Mouse (Mus musculus) embryonic stem cell, embryonic (primary cell): ENCODE results near the gene Olfr1264.

Experiments used
- CTCF ChIA-PET, 4 experiments: fragments of 300-600 bp in 2 of 4; fragments of 350-600 bp in 2 of 4; sonication (Branson Sonifier 250); formaldehyde crosslinking; loops; one replicate each; lab custom pipeline; 2022; ENCODE audit warnings: inconsistent platforms in 2 of 4; lab: Charles Lee
- POLR2A ChIA-PET, 4 experiments: fragments of 300-600 bp in 2 of 4; fragments of 350-600 bp in 2 of 4; sonication (Branson Sonifier 250); formaldehyde crosslinking; loops; one replicate each; lab custom pipeline; 2022; ENCODE audit warnings: antibody characterized with exemption in 4 of 4, inconsistent platforms in 1 of 4; lab: Charles Lee

The Olfr1264 gene

DNA sequence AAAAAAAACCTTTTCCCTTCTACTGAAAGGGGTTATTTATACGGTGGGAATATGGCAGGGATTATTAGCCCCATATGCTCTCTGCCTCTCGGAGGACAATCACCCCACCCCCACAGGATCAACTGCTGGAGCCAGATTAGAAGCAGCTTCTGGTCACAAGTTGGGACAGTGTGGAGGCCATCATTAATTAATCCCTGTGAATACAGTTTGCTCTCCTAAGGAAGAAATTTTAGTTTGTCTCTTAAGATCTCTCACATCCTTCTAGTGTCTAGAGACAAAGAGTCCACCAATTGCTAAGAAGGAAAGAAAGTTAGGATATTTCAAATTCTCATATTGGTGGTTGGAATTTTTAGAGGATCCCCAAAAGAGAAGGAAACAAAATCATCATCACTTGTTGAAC, at the start of gene Olfr1264:
Gene Olfr1264 (minus strand): TSS at position 101 of the 400 bp plus-strand sequence.
- ChIA-PET CTCF (no interaction called here), POLR2A (no interaction called here)

DNA sequence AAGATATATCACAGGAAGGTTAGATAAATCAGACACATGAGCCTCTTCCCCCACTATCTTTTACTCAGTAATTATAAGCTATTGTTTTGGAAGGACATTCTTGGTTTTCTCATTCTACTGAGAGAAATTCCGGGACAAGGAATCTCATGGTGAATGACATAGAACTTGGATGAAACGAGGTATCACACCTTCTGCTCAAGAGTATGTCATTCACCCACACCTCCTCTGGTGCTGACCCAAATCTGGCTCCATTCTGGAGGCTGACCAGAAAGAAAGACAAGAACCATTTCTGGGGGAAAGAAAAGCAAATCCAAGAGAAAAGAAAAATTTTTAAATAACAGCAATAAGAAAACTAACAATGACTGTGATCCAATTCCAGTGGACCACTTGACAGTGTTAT, 44.7 kb upstream of the Olfr1264 start:
- POLR2A ChIA-PET: no interaction called here
- CTCF ChIA-PET: no interaction called here

DNA sequence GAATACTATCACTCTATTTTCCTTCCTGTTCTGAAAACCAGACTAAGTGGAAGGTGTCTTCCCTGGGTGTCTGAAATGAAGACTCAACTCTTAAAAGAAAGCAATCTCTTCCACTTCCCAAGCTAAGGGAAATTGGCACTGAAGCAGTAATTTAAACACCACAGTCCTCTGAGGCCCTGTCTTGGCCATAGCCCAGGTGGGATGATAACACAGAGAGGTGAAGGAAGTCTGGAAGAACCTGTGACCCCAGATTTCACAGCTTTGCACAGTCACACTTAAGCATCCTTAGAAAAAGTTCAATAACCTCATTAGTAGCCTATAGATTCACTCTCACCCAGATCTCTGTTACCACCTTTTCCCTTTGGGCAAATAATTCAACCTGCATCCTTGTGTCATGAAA, 38.1 kb upstream of the Olfr1264 start, which contains the start of gene Olfr140:
Gene Olfr140 (minus strand): TSS at position 101 of the 400 bp plus-strand sequence.
- POLR2A ChIA-PET: no interaction called here
- CTCF ChIA-PET: no interaction called here

DNA sequence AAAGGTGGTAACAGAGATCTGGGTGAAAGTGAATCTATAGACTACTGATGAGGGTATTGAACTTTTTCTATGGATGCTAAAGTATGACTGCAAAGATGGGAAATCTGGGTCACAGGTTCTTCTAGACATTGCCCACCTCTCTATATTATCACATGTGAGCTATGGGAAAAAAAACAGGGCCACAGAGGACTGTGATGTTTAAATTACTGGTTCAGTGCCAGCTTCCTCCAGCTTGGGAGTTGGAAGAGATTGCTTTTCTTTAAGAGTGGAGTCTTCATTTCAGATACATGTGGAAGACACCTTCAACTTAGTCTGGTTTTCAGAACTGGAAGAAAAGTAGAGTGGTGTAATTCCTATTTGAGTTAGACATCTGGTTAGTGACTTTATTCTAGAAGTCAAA, 9.7 kb upstream of the Olfr1264 start, which contains the start of gene Olfr1265:
Gene Olfr1265 (plus strand): TSS at position 301 of the 400 bp plus-strand sequence.
- ChIA-PET CTCF (no interaction called here), POLR2A (no interaction called here)

DNA sequence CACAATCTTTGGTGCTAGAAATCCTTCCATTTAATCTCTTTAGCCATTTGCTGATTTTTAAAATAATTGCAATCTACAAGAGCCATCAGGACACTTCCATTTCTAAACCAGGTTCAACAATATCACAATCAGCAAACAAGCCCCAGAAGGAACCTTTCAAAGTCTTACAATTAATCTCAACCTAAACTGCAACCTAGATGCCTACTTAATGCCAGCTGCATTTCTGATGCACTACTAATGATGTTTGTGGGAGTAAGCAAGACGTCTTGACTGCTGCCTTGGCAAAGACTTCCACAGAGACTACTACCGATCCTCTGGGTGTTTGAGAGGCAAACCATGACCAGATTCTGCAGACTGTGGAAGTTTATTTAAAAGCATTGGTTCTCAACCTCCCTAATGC, 13.5 kb downstream of the Olfr1264 start, which contains the start of gene Olfr1263:
Gene Olfr1263 (plus strand): TSS at position 301 of the 400 bp plus-strand sequence.
- ChIA-PET CTCF (no interaction called here), POLR2A (no interaction called here)

DNA sequence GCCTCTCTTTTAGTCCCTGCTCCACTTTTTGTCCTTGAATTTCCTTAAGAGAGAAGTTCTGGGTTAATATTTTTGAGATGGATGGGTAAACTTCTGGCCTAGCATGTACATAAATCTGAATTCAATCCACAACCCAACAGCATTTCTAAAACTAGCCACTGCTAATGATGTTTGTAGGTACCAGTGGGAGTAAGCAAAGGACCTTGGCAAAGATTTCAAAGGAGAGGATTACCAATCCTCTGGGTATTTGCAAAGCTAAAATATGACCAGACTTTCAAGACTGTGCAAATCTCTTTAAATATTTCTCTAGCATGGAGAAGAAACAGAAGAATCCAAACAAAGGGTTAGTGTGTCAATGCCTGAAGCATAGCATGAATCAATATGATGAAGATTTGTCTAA, 25.5 kb downstream of the Olfr1264 start, which contains the start of gene Olfr1262:
Gene Olfr1262 (plus strand): TSS at position 301 of the 400 bp plus-strand sequence.
- POLR2A ChIA-PET: no interaction called here
- CTCF ChIA-PET: no interaction called here

DNA sequence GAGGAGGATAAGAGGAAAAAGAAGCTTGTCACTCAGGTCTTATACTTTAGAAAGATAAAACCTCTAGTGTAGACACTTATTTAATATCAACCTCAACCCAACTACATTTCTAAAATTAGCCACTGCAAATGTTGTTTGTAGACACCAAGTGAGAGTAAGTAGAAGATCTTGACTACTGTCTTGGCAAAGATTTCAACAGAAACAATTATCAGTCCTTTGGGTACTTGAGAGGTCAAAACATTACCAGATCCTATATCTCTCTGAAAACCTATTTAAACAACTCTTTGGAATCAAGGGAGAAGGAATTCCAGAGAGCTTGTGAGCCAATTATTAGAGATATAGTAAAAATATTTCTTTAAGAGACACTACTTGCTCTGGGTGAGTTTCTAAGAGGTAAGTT, 34.5 kb downstream of the Olfr1264 start, which contains the start of gene Olfr1261:
Gene Olfr1261 (plus strand): TSS at position 301 of the 400 bp plus-strand sequence.
- POLR2A ChIA-PET: no interaction called here
- CTCF ChIA-PET: no interaction called here

DNA sequence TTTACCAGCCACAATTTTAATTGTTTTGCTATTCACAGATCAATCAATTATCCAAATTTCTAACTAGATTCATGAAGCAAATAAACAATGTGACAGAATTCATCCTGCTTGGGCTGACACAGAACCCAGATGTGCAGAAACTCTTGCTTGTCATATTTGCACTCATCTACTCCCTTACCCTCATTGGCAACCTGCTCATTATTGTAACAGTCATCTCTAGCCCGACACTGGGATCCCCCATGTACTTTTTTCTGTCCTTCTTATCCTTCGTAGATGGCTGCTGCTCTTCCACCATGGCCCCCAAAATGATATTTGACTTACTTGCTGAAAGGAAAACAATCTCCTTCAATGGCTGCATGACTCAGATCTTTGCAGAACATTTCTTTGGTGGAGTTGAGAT, 47.7 kb downstream of the Olfr1264 start:
- POLR2A ChIA-PET: no interaction called here
- CTCF ChIA-PET: no interaction called here

DNA sequence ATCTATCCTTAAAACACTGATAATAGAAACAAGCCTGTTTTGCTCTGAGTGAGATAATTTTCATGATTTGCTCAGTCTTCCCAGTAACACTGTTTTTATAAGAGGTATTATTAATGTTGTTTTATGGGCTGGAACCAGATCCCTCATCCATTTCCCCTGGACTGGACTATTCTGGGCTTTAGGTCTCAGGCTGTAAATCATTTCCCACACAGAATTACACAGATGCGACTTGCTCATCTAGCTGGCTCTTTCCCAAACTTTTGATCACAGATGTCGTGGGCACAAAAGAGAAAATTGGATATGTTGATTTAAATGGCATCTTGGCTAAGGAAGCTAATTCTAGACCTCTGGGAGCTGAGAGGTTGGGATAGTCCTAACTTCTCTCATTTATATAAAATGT, 51.2 kb downstream of the Olfr1264 start, which contains the start of gene Olfr1260:
Gene Olfr1260 (plus strand): TSS at position 157 of the 400 bp plus-strand sequence.
- CTCF ChIA-PET: no interaction called here
- POLR2A ChIA-PET: no interaction called here
